8 mouse cellular contexts compared by ENCODE assay signal in the genomic region with DNA sequence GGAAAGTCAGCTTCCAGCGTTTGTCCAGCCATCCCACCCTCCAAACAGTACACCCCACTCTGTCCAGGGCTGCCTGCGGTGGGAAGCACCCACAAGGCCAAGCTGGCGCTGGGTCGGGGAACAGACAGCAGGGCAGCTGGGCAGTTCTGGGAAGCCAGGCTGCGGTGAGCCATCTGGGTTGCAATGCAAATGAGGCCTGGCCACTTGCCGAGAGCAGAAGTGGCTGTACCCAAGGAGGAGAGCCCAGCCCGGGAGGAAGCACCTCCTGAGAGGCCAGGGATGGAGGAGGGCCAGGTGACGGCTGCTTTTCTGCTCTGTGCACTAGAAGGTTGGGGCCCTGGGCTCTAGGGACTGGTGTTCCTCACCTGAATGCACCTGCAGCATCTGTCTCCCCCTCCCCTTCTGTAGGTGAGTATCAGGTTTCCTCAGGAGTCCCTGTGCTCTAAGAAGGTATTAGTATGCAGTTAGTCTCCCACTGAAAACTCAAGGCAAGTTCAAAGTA. TPM values are rescaled to one million over a fixed set of nuclear protein-coding genes. Genes with fewer than 3 reads are reported as not detected.
DNase-seq lines count a peak whose midpoint lies in the region; ATAC-seq lines count a peak whose summit lies in the region.

No protein-coding gene starts in this region.

- peaks cover 62% of the 10 kb centered on the region for H3K27me3 ChIP-seq in midbrain, embryonic 10.5 days (ENCODE audit: low read depth, poor library complexity, severe bottlenecking)

- ATAC-seq in granulocyte monocyte progenitor cell, adult 5-6 weeks (replicated peaks; ENCODE audit: poor library complexity, severe bottlenecking), result peak; percentile 70

- no peaks in the 10 kb centered on the region for H3K9me3 ChIP-seq in midbrain, embryonic 10.5 days (replicated peaks)

- 1% methylated on average over 8 of the region's 8 CpGs for WGBS in midbrain, embryonic 10.5 days

- H3K36me3 ChIP-seq in midbrain, embryonic 10.5 days, result no peaks in the 10 kb centered on the region

- peak overlapping the region; percentile 47 for H3K4me3 ChIP-seq in midbrain, embryonic 10.5 days

- peak; percentile 78 to 81 for DNase-seq in right cerebral cortex, postnatal 10 days (ENCODE audit: low spot score in 2 of 2)
- DNase-seq in right cerebral cortex, adult 18-20 months, result no peak
- peak; percentile 65 to 78 for DNase-seq in cerebellum, postnatal 25 days
- peak; percentile 69 for DNase-seq in kidney, postnatal 10 days
- DNase-seq in midbrain, embryonic 10.5 days (ENCODE audit: low spot score), result peak; percentile 68
- no peak for DNase-seq in natural killer cell, adult 2 months (ENCODE audit: low spot score in 2 of 2)
- no peak for DNase-seq in thymus, adult 18-20 months

- H3K27ac ChIP-seq in midbrain, embryonic 10.5 days (replicated peaks), result peak overlapping the region; percentile 96

- peaks cover 71% of the 10 kb centered on the region for H3K4me1 ChIP-seq in midbrain, embryonic 10.5 days

RNA-seq across cellular contexts. Expression of a gene that starts 6.3 kb away (rescaled TPM):
- total RNA-seq in granulocyte monocyte progenitor cell, adult 5-6 weeks (2014; fragmentation: Nextera tagmentation), result 0.41 TPM in 1 of 2 replicates, not detected in the other
- total RNA-seq in granulocyte monocyte progenitor cell, adult 5-6 weeks (2017), result 2.0 and 2.2 TPM in 2 replicates
- polyA plus RNA-seq in midbrain, embryonic 10.5 days (2016; fragmentation: Nextera tagmentation; extraction: Ambion mirVana), result 14.1 and 14.3 TPM in 2 replicates

RNA-seq across cellular contexts. Expression of a gene that starts 10.0 kb away (rescaled TPM):
- 43.1 and 44.5 TPM in 2 replicates for total RNA-seq in granulocyte monocyte progenitor cell, adult 5-6 weeks (2014; fragmentation: Nextera tagmentation)
- 18.8 and 23.3 TPM in 2 replicates for total RNA-seq in granulocyte monocyte progenitor cell, adult 5-6 weeks (2017)
- polyA plus RNA-seq in midbrain, embryonic 10.5 days (2016; fragmentation: Nextera tagmentation; extraction: Ambion mirVana), result 45.0 and 46.3 TPM in 2 replicates

Comparison
In these comparisons a context has a peak if more than half of its experiments do, and no peak if none do; other contexts are left out.
1. DNase-seq: peak in right cerebral cortex, postnatal 10 days (2 of 2), cerebellum, postnatal 25 days (2 of 2), kidney, postnatal 10 days (single experiment) and midbrain, embryonic 10.5 days (single experiment); none in right cerebral cortex, adult 18-20 months (single experiment), natural killer cell, adult 2 months (0 of 2) and thymus, adult 18-20 months (0 of 2).